Mouse (Mus musculus): ENCODE results near the gene AB124611. TPM values are rescaled to one million over a fixed set of nuclear protein-coding genes. Genes with fewer than 3 reads are reported as not detected.

The AB124611 gene
- polyA plus RNA-seq, 1 experiment from 2014 or later = 3.0 TPM

DNA sequence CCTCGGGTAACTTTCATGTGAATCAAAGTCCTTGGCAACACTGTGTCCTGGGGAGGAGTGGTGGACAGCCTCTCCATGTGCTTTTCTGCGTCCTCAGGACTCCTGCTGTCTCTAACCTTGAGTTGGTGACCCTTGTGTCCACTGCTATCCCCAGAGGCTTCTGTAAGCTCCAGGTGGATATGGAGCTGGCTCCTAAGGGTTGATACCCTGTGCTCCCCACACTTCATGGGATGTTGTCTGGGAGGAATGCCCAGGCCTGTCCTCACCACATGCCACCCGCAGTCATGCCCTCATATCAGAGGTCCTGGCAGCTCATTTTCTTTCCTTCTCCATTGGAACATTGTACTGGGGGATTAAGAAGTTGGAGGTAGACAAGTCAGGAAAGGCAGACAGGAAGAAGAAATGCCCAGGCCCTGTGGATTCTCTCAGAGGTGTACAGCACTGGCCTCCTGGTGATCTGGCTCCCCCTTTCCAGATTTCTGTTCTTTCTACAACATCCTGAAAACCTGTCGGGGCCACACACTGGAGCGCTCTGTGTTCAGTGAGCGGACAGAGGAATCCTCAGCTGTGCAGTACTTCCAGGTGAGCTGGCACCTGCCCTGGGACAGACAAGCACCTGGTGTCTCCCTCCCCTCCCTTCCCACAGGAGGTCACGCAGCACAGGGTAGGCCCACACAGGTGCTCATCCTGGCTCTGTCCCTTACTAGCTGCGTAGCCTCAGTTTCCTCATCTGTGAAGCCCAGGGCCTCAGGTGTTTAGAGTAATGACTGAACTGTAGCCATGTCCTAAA lies 48.2 kb downstream of the AB124611 start:
- Histone ChIP-seq H3K9ac (replicated peaks) (no peak overlapping the region), H3K36me3 (peaks cover 80% of the 10 kb centered on the region)
- WGBS = 93% methylated on average over 8 of the region's 8 CpGs

DNA sequence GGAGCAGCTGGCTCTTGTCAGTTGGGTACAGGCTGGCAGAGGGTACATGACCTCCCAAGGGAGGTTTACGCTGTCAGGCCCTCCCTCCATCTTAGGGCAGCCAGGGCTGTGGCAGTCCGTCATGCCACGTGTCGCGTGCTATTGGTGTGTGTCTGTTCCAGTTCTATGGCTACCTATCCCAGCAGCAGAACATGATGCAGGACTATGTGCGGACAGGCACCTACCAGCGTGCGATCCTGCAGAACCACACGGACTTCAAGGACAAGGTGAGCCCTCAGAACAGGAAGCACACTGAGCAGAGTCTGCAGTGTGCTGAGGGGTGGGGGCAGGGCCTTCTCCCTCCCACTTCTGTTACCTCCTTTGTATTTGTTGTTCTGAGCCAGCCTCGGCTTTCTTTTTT lies 49.3 kb downstream of the AB124611 start:
- Histone ChIP-seq H3K4me2 (replicated peaks) (no peak overlapping the region), H3K36me3 (peaks cover 82% of the 10 kb centered on the region), H3K27me3 (no peaks in the 10 kb centered on the region), H3K9me3 (no peaks in the 10 kb centered on the region), H3K9ac (replicated peaks) (no peak overlapping the region), H3K4me1 (no peaks in the 10 kb centered on the region), H3K27ac (replicated peaks) (no peak overlapping the region), H3K4me3 (no peak overlapping the region)
- WGBS = 94% methylated on average over 10 of the region's 10 CpGs
- no peak for ATAC-seq (replicated peaks)

More for the DNA sequence above, 48.2 kb downstream of the AB124611 start:
- ATAC-seq (replicated peaks) = no peak
- Histone ChIP-seq H3K9me3 (no peaks in the 10 kb centered on the region), H3K4me1 (no peaks in the 10 kb centered on the region), H3K27me3 (no peaks in the 10 kb centered on the region), H3K4me2 (replicated peaks) (no peak overlapping the region), H3K27ac (replicated peaks) (no peak overlapping the region), H3K4me3 (no peak overlapping the region)

DNA sequence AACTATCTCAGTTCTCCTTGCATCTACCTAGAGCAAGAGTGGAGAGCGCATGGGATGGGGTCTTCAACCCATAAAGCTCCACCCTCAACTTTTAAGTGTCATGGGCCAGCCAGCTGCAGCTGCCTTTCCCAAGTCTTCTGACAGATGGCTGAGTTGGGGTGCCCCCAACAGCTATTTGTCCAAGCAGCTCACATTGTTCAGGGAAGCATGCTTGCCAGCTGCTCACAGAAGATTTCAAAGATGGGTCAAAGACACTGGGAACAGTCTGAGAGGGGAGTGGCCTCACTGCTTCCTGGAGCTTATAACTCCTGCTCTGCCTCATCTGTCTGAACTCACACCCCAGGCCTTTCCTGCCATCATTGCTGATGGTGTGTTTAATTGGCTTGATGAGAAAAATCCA lies 50.3 kb downstream of the AB124611 start:
- H3K9me3 ChIP-seq = no peaks in the 10 kb centered on the region
- no peak for ATAC-seq (replicated peaks)

DNA sequence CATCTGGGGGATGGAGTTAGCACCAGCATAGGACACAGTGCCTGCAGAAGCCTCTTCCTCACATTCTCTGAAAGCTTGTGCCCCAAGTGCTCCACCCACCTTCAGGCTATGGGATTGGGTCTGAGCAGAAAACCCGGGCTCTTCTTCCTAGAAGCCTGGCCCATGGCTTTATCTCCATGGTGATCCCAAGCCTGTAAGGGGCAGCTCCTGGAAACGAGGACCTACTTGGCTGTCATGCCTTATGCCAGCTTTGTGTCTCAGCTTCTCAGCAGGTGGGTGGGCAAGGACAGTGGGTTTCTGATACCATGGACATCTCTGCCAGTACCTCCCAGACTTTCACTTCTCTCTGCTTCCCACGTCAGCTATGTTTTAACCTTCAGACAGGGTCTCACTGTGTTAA lies 52.2 kb downstream of the AB124611 start:
- no peaks in the 10 kb centered on the region for H3K9me3 ChIP-seq
- ATAC-seq (replicated peaks) = no peak
- H3K27me3 ChIP-seq = no peaks in the 10 kb centered on the region
- no peak overlapping the region for H3K4me2 ChIP-seq (replicated peaks)
- H3K36me3 ChIP-seq = peaks cover 78% of the 10 kb centered on the region
- H3K4me1 ChIP-seq = no peaks in the 10 kb centered on the region
- H3K27ac ChIP-seq (replicated peaks) = no peak overlapping the region
- H3K4me3 ChIP-seq = no peak overlapping the region
- 71% methylated on average over 3 of the region's 3 CpGs for WGBS
- no peak overlapping the region for H3K9ac ChIP-seq (replicated peaks)

More for the DNA sequence above, 50.3 kb downstream of the AB124611 start:
- Histone ChIP-seq H3K27me3 (no peaks in the 10 kb centered on the region), H3K27ac (replicated peaks) (no peak overlapping the region), H3K4me3 (no peak overlapping the region), H3K4me2 (replicated peaks) (no peak overlapping the region), H3K4me1 (no peaks in the 10 kb centered on the region), H3K36me3 (peaks cover 78% of the 10 kb centered on the region), H3K9ac (replicated peaks) (no peak overlapping the region)
- WGBS = 86% methylated on average over 1 of the region's 1 CpGs

DNA sequence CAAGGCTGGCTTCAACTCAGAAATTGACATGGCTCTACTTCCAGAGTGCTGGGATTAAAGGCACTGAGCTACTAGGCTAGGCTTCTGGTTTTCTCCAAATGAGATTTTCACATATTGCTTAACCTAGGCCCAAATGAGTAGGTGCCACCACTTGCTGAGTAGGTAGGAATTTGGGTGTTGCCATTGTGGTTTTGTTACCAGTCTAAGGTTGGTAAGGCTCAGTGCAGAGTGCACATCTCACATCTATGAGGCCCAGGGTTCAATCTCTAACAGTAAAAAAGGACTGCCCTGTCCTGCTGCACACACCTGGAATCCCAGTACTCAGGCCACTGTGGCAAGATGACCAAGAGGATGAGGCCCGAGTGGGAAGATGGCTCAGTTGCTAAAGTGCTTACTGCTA lies 59.4 kb downstream of the AB124611 start:
- H3K27me3 ChIP-seq = no peaks in the 10 kb centered on the region
- peaks cover 93% of the 10 kb centered on the region for H3K36me3 ChIP-seq
- no peaks in the 10 kb centered on the region for H3K9me3 ChIP-seq
- H3K4me1 ChIP-seq = no peaks in the 10 kb centered on the region
- 93% methylated on average over 1 of the region's 1 CpGs for WGBS
- no peak overlapping the region for H3K4me3 ChIP-seq
- no peak for ATAC-seq (replicated peaks)
- H3K4me2 ChIP-seq (replicated peaks) = no peak overlapping the region
- no peak overlapping the region for H3K9ac ChIP-seq (replicated peaks)
- no peak overlapping the region for H3K27ac ChIP-seq (replicated peaks)

DNA sequence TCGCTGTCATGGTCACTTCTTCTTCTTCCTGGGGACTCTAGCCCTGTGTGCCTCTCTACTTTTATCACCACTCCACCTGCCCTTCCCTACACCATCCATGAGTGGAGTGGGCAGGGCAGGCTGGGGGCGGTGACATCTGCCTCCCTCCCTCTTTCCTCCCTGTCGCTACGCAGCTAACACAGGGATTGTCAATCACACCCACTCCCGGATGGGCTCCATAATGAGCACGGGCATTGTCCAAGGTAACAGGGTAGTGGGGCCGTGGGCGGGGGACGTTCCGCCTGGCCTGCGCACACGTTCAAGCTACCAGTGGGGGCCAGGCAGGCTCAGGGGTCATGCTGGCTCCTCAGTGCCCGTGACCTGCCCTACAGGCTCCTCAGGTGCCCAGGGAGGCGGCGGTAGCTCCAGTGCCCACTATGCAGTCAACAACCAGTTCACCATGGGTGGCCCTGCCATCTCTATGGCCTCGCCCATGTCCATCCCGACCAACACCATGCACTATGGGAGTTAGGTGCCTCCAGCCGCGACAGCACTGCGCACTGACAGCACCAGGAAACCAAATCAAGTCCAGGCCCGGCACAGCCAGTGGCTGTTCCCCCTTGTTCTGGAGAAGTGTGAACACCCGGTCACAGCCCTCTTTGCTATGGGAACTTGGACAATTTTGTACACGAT lies 61.8 kb downstream of the AB124611 start:
- WGBS = 87% methylated on average over 23 of the region's 23 CpGs
- Histone ChIP-seq H3K4me3 (no peak overlapping the region), H3K27ac (replicated peaks) (no peak overlapping the region), H3K4me1 (peaks cover 10% of the 10 kb centered on the region), H3K27me3 (no peaks in the 10 kb centered on the region), H3K9me3 (no peaks in the 10 kb centered on the region), H3K4me2 (replicated peaks) (no peak overlapping the region), H3K9ac (replicated peaks) (no peak overlapping the region), H3K36me3 (peaks cover 74% of the 10 kb centered on the region)
- ATAC-seq (replicated peaks) = no peak

DNA sequence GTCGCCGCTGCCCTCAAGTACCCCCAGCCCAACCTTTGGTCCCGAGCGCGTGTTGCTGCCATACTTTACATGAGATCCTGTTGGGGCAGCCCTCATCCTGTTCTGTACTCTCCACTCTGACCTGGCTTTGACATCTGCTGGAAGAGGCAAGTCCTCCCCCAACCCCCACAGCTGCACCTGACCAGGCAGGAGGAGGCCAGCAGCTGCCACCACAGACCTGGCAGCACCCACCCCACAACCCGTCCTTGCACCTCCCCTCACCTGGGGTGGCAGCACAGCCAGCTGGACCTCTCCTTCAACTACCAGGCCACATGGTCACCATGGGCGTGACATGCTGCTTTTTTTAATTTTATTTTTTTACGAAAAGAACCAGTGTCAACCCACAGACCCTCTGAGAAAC lies 62.4 kb downstream of the AB124611 start:
- Histone ChIP-seq H3K4me2 (replicated peaks) (no peak overlapping the region), H3K9me3 (no peaks in the 10 kb centered on the region), H3K4me3 (no peak overlapping the region), H3K36me3 (peaks cover 68% of the 10 kb centered on the region), H3K27ac (replicated peaks) (no peak overlapping the region), H3K4me1 (peaks cover 12% of the 10 kb centered on the region), H3K9ac (replicated peaks) (no peak overlapping the region), H3K27me3 (no peaks in the 10 kb centered on the region)
- no peak for ATAC-seq (replicated peaks)
- 90% methylated on average over 8 of the region's 8 CpGs for WGBS

DNA sequence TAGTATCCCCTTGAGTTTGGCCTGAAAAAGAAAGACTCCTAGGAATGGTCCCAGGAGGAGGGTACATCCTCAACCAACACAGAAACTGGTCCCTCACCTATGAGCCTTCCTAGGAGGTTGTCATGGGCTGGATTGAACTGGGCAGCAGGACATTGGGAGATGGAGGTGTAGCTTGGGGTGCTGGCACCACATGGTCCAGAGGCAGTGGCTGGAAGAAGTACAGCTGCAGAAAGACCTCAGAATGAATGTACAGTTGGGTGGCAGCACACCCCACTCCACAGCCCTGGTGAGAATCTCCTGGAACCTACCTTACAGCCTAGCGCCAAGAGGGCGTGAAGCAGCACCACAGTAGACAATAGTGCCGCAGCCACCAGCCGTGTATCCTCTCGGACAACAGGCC lies 63.6 kb downstream of the AB124611 start:
- H3K4me2 ChIP-seq (replicated peaks) = no peak overlapping the region
- no peak overlapping the region for H3K27ac ChIP-seq (replicated peaks)
- H3K36me3 ChIP-seq = peaks cover 57% of the 10 kb centered on the region
- no peaks in the 10 kb centered on the region for H3K9me3 ChIP-seq
- peaks cover 23% of the 10 kb centered on the region for H3K4me1 ChIP-seq
- no peak overlapping the region for H3K9ac ChIP-seq (replicated peaks)
- WGBS = 82% methylated on average over 5 of the region's 5 CpGs
- no peaks in the 10 kb centered on the region for H3K27me3 ChIP-seq
- no peak overlapping the region for H3K4me3 ChIP-seq
- no peak for ATAC-seq (replicated peaks)

DNA sequence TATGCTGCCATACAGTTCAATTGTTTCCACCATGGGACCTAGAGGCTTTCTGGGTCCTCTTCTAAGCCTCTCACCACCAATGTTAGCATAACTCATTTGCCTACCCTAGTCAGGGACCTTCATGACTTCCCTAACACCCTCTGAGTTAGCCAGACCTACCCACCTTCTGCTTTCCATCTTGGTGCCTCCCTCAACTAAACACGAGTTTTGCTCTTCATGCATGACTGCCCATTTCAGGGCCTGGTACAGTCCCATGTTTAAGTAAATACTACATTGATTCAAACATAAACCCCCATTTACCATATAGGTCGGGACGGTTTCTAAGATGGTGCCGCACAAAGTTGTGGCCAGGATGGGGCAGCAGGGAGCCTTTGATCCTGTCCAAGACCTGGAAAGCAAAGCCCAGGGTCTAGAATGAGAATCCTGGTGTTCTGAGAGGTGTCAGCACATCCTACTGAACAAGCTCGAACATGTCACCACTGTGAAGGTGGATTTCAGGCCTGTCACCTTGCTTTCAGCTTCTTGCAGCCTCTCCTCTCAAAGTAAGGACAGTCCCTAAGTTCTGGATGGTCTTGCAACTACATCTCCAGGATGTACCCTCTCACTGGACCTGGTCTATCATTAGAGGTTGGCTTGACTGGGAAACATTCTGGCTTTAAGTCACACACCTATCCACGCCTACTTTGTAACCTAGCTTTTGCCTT lies 65.3 kb downstream of the AB124611 start:
- no peak overlapping the region for H3K9ac ChIP-seq (replicated peaks)
- no peak overlapping the region for H3K27ac ChIP-seq (replicated peaks)
- no peaks in the 10 kb centered on the region for H3K9me3 ChIP-seq
- 0 out of 2 replicates have a peak overlapping the region, but pooled peaks have one; percentile 87 for H3K4me2 ChIP-seq (replicated peaks)
- H3K4me3 ChIP-seq = peak overlapping the region; percentile 100; the same call in 1 of the 2 replicates
- H3K4me1 ChIP-seq = peaks cover 32% of the 10 kb centered on the region
- 81% methylated on average over 6 of the region's 6 CpGs for WGBS
- no peaks in the 10 kb centered on the region for H3K27me3 ChIP-seq
- no peak for ATAC-seq (replicated peaks)
- peaks cover 54% of the 10 kb centered on the region for H3K36me3 ChIP-seq

DNA sequence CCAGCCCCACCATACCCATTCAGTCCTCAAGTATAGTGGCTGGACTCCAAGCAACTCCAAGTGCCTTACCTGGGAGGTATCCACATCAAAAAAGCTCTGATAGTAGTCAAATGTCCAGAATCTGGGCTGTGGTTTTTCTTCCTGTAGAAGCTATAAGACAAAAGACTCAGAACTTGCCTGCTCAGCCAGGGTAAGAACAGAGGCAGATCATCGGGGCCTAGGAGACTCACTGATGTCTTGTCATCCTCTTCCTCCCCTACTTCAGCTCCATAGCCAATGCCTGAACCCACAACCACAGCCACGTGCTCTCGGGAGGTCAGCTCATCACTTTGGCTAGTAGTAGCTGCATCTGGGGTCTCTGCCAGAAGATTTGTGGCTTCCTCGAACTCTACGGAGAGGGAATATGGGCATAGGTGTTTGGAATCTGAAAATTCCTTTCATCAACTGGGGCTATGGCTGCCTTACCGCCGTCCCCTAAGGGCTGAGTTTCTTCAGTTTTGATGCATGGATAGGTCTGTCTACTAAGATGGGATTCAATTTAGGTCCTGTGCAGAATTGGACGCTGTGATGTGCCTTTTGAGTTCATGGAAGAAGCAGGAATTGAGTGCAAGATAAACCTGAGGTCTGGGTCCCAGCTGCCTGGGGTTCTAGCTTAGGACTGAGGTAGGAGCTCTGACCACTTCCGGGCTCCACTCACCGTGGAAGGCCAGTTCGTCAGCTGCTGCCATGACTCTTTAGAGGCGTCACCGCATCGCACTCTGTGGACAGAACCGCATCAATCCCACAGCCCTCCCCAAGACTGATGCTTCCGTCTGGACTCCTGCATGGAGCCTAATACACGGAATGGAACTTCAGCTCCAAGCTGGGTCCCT lies 66.1 kb downstream of the AB124611 start:
- 21% methylated on average over 17 of the region's 17 CpGs for WGBS
- no peaks in the 10 kb centered on the region for H3K9me3 ChIP-seq
- H3K4me3 ChIP-seq = peak overlapping the region; percentile 100
- peak overlapping the region; percentile 67 for H3K27ac ChIP-seq (replicated peaks)
- H3K9ac ChIP-seq (replicated peaks) = peak overlapping the region; percentile 61
- peaks cover 49% of the 10 kb centered on the region for H3K36me3 ChIP-seq
- H3K4me2 ChIP-seq (replicated peaks) = peak overlapping the region; percentile 87
- ATAC-seq (replicated peaks) = peak; percentile 0; the same call in 1 of the 2 replicates
- no peaks in the 10 kb centered on the region for H3K27me3 ChIP-seq
- H3K4me1 ChIP-seq = peaks cover 32% of the 10 kb centered on the region

DNA sequence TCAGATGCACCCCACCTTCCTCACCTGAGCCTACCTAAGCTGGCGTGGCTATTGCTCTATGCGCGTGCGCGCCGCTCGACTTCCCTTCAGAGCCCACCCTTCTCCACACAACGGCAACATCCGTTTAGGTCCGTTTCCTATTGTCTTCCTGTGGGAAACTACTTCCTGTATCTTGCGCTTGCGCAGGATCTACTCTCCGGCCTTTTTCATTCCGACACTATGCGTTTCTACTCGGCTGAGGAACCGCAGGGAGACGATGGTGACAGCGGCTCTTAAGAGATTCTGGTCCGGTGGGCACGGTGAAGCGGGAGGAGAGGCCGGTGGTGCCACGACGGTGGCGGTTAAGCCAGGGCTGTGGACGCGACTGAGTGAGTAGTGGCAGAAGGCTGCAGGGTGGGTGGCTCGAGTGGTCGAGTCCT lies 66.7 kb downstream of the AB124611 start, which contains the start of the genes Timm29 and Yipf2:
TSS of gene Timm29 (plus strand) at position 20 of the 419 bp plus-strand sequence.
TSS of gene Yipf2 (minus strand) at position 126 of the 419 bp plus-strand sequence.
- WGBS = 0% methylated on average over 30 of the region's 30 CpGs
- Histone ChIP-seq H3K9ac (replicated peaks) (peak within 1 kb of the TSS; percentile 89), H3K27ac (replicated peaks) (peak within 1 kb of the TSS; percentile 92), H3K9me3 (no peaks in the 10 kb centered on the region), H3K36me3 (peaks cover 43% of the 10 kb centered on the region), H3K4me1 (peaks cover 32% of the 10 kb centered on the region), H3K27me3 (no peaks in the 10 kb centered on the region), H3K4me3 (peak within 1 kb of the TSS; percentile 100), H3K4me2 (replicated peaks) (peak within 1 kb of the TSS; percentile 87)
- ATAC-seq (replicated peaks) = peak; percentile 93
